Mouse (Mus musculus) layer of hippocampus, adult 6 months (tissue): ENCODE results near the gene Kansl1. TPM values are rescaled to one million over a fixed set of nuclear protein-coding genes. Genes with fewer than 3 reads are reported as not detected.

Experiments used
- long read RNA-seq, 2 experiments: library from polyadenylated mRNA; unstranded; transcript quantifications; one replicate each; pipeline ENCODE4 v2.0.0; 2019 to 2020
- microRNA-seq: library from miRNA; unstranded; fragments of <30 nt; microRNA quantifications from one replicate; pipeline ENCODE4 v1.2.0, GENCODE M21; 2020
- polyA plus RNA-seq: library from polyadenylated mRNA; unstranded; fragments of <200 nt; fragmentation: Nextera tagmentation; gene quantifications from 2 replicates; pipeline ENCODE4 v1.2.3, GENCODE M21; 2021

Kansl1 gene
- polyA plus RNA-seq: 12.9 and 13.4 TPM in 2 replicates
- long read RNA-seq, experiment 1, partial matches to known transcripts: 6 of 13 reads
- long read RNA-seq, experiment 1, other reads (novel, unspliced or antisense): 7 of 13 reads
- long read RNA-seq, experiment 2, full-length matches to known transcripts: 1 of 56 reads
- long read RNA-seq, experiment 2, partial matches to known transcripts: 17 of 56 reads
- long read RNA-seq, experiment 2, other reads (novel, unspliced or antisense): 38 of 56 reads

DNA sequence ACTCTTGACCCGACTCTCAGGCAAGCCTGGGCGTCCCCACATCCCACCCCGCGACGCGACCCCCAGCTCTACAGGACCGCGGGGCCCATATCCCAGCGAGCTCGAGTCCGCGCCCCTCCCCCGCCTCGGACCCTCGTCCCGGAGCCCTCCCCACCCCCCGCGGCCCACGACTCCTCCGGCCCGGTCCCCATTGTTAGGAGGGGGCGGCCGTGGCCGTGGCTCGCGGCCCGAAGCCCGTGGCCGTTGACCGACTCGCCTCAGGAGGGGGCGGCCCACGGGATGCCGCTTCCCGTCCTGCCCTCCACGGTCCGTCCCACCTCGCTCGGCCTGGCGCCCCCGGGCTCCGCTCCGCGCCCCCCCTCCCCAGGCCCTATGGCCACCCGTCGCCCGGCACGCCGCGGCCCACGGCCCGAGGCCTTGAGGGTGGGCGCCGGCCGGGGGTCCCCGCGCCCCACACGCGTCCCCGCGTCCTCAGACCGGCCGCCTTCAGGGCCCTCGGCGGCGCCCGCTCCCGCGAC, at the start of gene Kansl1:
Kansl1 (minus strand) TSS at position 111 of the 518 bp plus-strand sequence.

Small RNAs within 50 kb of the gene (microRNA-seq; reads per million reads assigned to microRNA genes)
- gene Gm47315: not detected

Other genes starting within 250 kb of the Kansl1 start
- 187 and 243 TPM in 2 replicates for gene Mapt, start 237.5 kb downstream of the Kansl1 start, polyA plus RNA-seq
- 10.2 and 11.5 TPM in 2 replicates for gene Cdc27, start 81.8 kb upstream of the Kansl1 start, polyA plus RNA-seq
- 10.7 and 11.7 TPM in 2 replicates for gene Myl4, start 81.8 kb upstream of the Kansl1 start, polyA plus RNA-seq
- gene Itgb3, start 139.1 kb upstream of the Kansl1 start, polyA plus RNA-seq: 0.24 and 0.34 TPM in 2 replicates
- gene Gm11639, start 216.8 kb upstream of the Kansl1 start, polyA plus RNA-seq: 0.15 and 0.30 TPM in 2 replicates